Mouse (Mus musculus) erythroblast, embryonic 14.5 days (primary cell): Measurements from ENCODE around the gene Edc4. TPM values are rescaled to one million over a fixed set of nuclear protein-coding genes. Genes with fewer than 3 reads are reported as not detected.

Experiments used
- H3K27me3 ChIP-seq: 2 replicates; pipeline ENCODE4 v1.6.1; 2012; ENCODE audit warnings: inconsistent platforms; ENCODE audit not compliant: control insufficient read depth
- H3K36me3 ChIP-seq: 2 replicates; pipeline ENCODE4 v1.6.1; 2012; ENCODE audit warnings: mild to moderate bottlenecking, inconsistent platforms; ENCODE audit not compliant: control insufficient read depth
- H3K4me1 ChIP-seq: 2 replicates; pipeline ENCODE4 v1.6.1; 2012; ENCODE audit warnings: inconsistent platforms; ENCODE audit not compliant: control insufficient read depth
- H3K4me3 ChIP-seq: replicated peaks from 2 replicates; pipeline ENCODE3; 2012; ENCODE audit warnings: moderate library complexity, mild to moderate bottlenecking, inconsistent platforms
- H3K9me3 ChIP-seq: 2 replicates; pipeline ENCODE4 v1.6.1; 2012; ENCODE audit warnings: low read length, inconsistent platforms, mixed read lengths; ENCODE audit not compliant: control insufficient read depth
- GATA1 ChIP-seq: IDR thresholded peaks from 2 replicates; pipeline ENCODE4 v1.6.1; 2012; ENCODE audit warnings: low read length, inconsistent platforms, mixed read lengths
- TAL1 ChIP-seq: IDR thresholded peaks from 3 replicates; pipeline ENCODE4 v1.6.1; 2012; ENCODE audit warnings: low read length, inconsistent platforms, mixed read lengths
- polyA plus RNA-seq: library from polyadenylated mRNA; stranded (reverse); fragments of >175 nt; gene quantifications from 2 replicates; pipeline ENCODE4 v1.2.3, GENCODE M21; 2012

Gene Edc4
- polyA plus RNA-seq, 1 experiment, result 1.3 TPM

- TF ChIP-seq TAL1 (no peak), GATA1 (no peak)
- H3K36me3 ChIP-seq, result peaks cover 25% of the 10 kb centered on the region
- H3K4me1 ChIP-seq, result peaks cover 38% of the 10 kb centered on the region
- no peak overlapping the region for H3K4me3 ChIP-seq
- H3K27me3 ChIP-seq, result no peaks in the 10 kb centered on the region
- no peaks in the 10 kb centered on the region for H3K9me3 ChIP-seq
These were observed 17.3 kb downstream of the Edc4 start for GRCm38 (mm10) chr8:105897801-105898480.

DNA sequence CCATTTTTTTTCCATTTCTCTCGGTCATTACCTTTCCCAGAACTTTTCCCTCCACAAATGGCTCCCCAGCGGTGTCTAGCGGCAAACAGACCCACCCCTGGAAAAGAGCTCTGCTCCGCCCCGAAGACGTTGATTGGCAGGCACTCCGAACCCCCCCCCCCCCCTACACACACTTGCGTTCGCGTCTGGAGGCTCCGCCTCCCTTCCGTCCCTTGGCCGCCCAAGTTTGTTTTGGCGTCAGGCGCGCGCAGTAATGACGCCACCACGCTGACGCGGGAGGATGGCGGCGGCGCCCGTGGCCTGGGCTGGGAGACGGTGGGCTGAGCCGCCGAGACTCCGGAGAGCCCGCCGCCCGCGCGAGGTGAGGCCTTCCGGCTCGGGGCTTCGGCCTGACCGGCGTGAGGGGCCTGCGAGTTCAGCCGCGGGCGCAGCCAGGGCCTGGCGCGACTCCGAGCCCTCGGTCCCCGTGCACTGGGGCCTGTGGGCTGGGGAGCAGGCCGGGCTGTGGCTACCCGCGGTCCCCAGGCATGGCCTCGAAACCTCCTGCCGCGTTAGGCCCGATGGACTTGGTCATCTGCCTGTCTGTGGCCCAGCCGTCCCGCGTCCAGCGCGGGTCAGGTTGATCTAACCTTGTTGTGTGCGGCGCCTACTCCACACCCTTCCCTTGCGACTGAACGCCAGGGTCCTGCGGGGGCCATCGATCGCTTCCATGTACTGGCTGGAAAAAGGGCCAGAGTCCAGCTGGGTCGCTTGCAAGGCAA is 19.7 kb downstream of the Edc4 start, which contains the start of gene Pskh1:
Gene Pskh1, plus strand, starts transcription at position 262 of the 761 bp plus-strand sequence.
- H3K4me3 ChIP-seq, result peak within 1 kb of the TSS; percentile 91
- no peaks in the 10 kb centered on the region for H3K27me3 ChIP-seq
- no peak for TF ChIP-seq GATA1
- no peak for TF ChIP-seq TAL1
- peaks cover 3% of the 10 kb centered on the region for H3K36me3 ChIP-seq
- no peaks in the 10 kb centered on the region for H3K9me3 ChIP-seq
- peaks cover 33% of the 10 kb centered on the region for H3K4me1 ChIP-seq

- TF ChIP-seq GATA1 (no peak), TAL1 (no peak)
- Histone ChIP-seq H3K4me3 (peak overlapping the region; percentile 91), H3K4me1 (peaks cover 31% of the 10 kb centered on the region), H3K36me3 (peaks cover 2% of the 10 kb centered on the region), H3K9me3 (no peaks in the 10 kb centered on the region), H3K27me3 (no peaks in the 10 kb centered on the region)
These were observed 20.4 kb downstream of the Edc4 start for GRCm38 (mm10) chr8:105900941-105901616.

GRCm38 (mm10) chr8:105919390-105919789 is 38.7 kb downstream of the Edc4 start:
- H3K4me1 ChIP-seq, result peaks cover 1% of the 10 kb centered on the region; the same call in 1 of the 2 replicates
- TF ChIP-seq TAL1 (no peak), GATA1 (no peak)
- H3K4me3 ChIP-seq, result no peak overlapping the region
- H3K36me3 ChIP-seq, result peaks cover 49% of the 10 kb centered on the region
- H3K27me3 ChIP-seq, result no peaks in the 10 kb centered on the region
- H3K9me3 ChIP-seq, result no peaks in the 10 kb centered on the region

GRCm38 (mm10) chr8:105925123-105925522 is 44.4 kb downstream of the Edc4 start:
- Histone ChIP-seq H3K9me3 (no peaks in the 10 kb centered on the region), H3K4me1 (peaks cover 14% of the 10 kb centered on the region), H3K36me3 (peaks cover 29% of the 10 kb centered on the region), H3K4me3 (no peak overlapping the region), H3K27me3 (no peaks in the 10 kb centered on the region)
- no peak for TF ChIP-seq GATA1
- no peak for TF ChIP-seq TAL1

DNA sequence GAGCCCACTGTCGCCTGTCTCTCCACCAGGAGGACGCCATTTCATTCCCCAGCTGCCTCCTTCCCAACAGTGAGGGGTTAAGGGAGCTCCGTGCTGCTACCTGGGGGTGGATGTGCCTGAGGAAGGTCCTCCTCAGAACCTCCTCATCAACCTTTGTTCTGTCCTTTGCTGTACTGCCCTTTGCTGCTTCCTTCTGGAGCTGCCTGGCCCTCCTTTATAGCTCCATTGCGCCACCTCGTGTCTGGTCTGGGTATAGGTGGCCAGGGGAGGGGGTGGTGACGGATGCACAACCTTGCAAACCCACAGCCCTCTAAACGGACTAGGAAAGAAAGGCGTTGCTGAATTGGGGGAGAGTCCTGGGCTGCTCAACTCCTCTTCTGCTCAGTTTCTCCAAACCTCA is 49.9 kb downstream of the Edc4 start:
- no peak for TF ChIP-seq GATA1
- no peak for TF ChIP-seq TAL1
- H3K4me1 ChIP-seq, result peaks cover 43% of the 10 kb centered on the region
- H3K4me3 ChIP-seq, result no peak overlapping the region
- H3K27me3 ChIP-seq, result no peaks in the 10 kb centered on the region
- H3K36me3 ChIP-seq, result peaks cover 45% of the 10 kb centered on the region
- H3K9me3 ChIP-seq, result no peaks in the 10 kb centered on the region

DNA sequence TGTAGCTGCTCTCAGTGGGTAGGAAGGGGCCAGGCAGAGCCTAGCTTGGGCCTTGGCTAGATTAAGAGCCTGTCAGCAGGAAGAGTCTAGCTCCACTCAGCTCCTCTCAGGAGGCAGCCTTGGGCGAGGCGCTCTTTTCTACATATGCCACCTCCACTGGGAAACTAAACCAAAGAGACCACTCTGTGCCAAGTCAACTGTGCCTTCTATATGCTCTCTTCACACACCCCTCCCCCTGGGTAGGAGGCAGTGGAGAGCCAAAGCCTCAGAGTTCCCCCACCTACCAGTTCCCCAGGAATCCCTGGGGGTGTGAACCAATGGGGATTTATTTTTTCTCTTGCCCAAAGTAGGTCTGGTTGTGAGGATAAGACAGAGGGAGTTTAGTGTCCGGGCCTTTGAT is 50.6 kb downstream of the Edc4 start:
- H3K4me3 ChIP-seq, result no peak overlapping the region
- H3K4me1 ChIP-seq, result peaks cover 50% of the 10 kb centered on the region
- peaks cover 48% of the 10 kb centered on the region for H3K36me3 ChIP-seq
- no peaks in the 10 kb centered on the region for H3K9me3 ChIP-seq
- TF ChIP-seq TAL1, result no peak
- TF ChIP-seq GATA1, result no peak
- no peaks in the 10 kb centered on the region for H3K27me3 ChIP-seq

GRCm38 (mm10) chr8:105932525-105932924 is 51.8 kb downstream of the Edc4 start:
- Histone ChIP-seq H3K4me1 (peaks cover 60% of the 10 kb centered on the region), H3K9me3 (no peaks in the 10 kb centered on the region), H3K27me3 (no peaks in the 10 kb centered on the region), H3K4me3 (no peak overlapping the region), H3K36me3 (peaks cover 48% of the 10 kb centered on the region)
- TF ChIP-seq GATA1 (no peak), TAL1 (no peak)

DNA sequence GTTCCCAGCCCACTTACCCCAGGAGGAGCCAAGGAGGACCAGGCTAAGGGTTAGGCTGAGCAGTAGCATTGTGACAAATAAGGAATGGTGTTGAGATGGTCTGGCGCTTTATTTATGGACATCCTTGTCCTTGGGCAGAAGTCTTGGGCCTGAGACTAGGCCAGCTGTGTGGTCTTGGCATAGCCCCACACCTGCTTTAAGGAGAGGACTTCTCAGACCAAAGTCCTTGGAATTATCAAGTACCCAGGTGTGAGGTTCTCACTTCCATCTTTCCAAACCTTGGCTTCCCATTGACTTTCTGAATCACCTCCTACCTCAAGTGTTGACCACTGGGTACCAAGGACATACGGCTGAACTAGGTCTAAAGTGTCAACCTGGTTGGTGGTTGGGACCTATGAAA is 53.1 kb downstream of the Edc4 start, which contains the start of gene Ctrl:
Gene Ctrl, minus strand, starts transcription at position 101 of the 400 bp plus-strand sequence.
- H3K4me3 ChIP-seq, result no peak within 1 kb of the TSS
- no peak for TF ChIP-seq TAL1
- no peak for TF ChIP-seq GATA1
- no peaks in the 10 kb centered on the region for H3K27me3 ChIP-seq
- no peaks in the 10 kb centered on the region for H3K9me3 ChIP-seq
- peaks cover 48% of the 10 kb centered on the region for H3K36me3 ChIP-seq
- H3K4me1 ChIP-seq, result peaks cover 64% of the 10 kb centered on the region
